Mouse (Mus musculus) CH12.LX (cell line): Measurements from ENCODE around the gene Tfe3. TPM values are rescaled to one million over a fixed set of nuclear protein-coding genes. Genes with fewer than 3 reads are reported as not detected.

Experiments
- DNase-seq: peaks from one replicate; pipeline ENCODE4 v3.0.0-alpha.2; 2013; ENCODE audit errors: extremely low read depth
- H3K27ac ChIP-seq: 2 replicates; pipeline ENCODE4 v1.5.1; 2012; ENCODE audit warnings: low read depth, mild to moderate bottlenecking, control low read depth, moderate library complexity; ENCODE audit not compliant: insufficient read depth
- H3K27me3 ChIP-seq: replicated peaks from 2 replicates; pipeline ENCODE3; 2012; ENCODE audit warnings: inconsistent platforms
- H3K36me3 ChIP-seq, 2 experiments: replicated peaks in 1 of 2; 2 replicates each; pipeline versions ENCODE3 to v1.6.1; 2012; ENCODE audit warnings: inconsistent platforms in 1 of 2, low read length in 1 of 2, mild to moderate bottlenecking in 1 of 2, mixed read lengths in 1 of 2, moderate library complexity in 1 of 2; ENCODE audit not compliant: control insufficient read depth in 1 of 2, insufficient read depth in 1 of 2
- H3K4me1 ChIP-seq, 2 experiments: 2 replicates each; pipeline ENCODE4 v1.6.1; 2012; ENCODE audit warnings: inconsistent platforms in 1 of 2, moderate library complexity in 1 of 2; ENCODE audit not compliant: insufficient read depth in 2 of 2, control insufficient read depth in 1 of 2
- H3K4me2 ChIP-seq: 2 replicates; pipeline ENCODE4 v1.6.1; 2012; ENCODE audit warnings: low read depth, mild to moderate bottlenecking, control low read depth; ENCODE audit not compliant: poor library complexity, insufficient read depth, severe bottlenecking
- H3K4me3 ChIP-seq, 3 experiments: fragments of 150-350 bp in 1 of 3; sonication (generic) in 1 of 3; replicated peaks in 1 of 3; 2 replicates each; pipeline versions ENCODE3 to v1.5.1; 2011 to 2012; ENCODE audit warnings: low read depth in 2 of 3, low read length in 2 of 3, mild to moderate bottlenecking in 2 of 3, moderate library complexity in 2 of 3, control low read depth in 1 of 3, improper control_type of control experiment in 1 of 3, inconsistent platforms in 1 of 3, mixed read lengths in 1 of 3; ENCODE audit not compliant: poor library complexity in 1 of 3
- H3K79me2 ChIP-seq: replicated peaks from 2 replicates; pipeline ENCODE4 v1.6.1; 2012; ENCODE audit warnings: mild to moderate bottlenecking, moderate library complexity; ENCODE audit not compliant: control insufficient read depth, poor library complexity, insufficient read depth, severe bottlenecking; ENCODE audit errors: extremely low read depth
- H3K9ac ChIP-seq: 2 replicates; pipeline ENCODE4 v1.6.1; 2012; ENCODE audit warnings: low read depth, mild to moderate bottlenecking, control low read depth, moderate library complexity; ENCODE audit not compliant: insufficient read depth
- H3K9me3 ChIP-seq: replicated peaks from 2 replicates; pipeline ENCODE3; 2012; ENCODE audit warnings: low read length, inconsistent platforms, mixed read lengths
- BHLHE40 ChIP-seq: IDR thresholded peaks from 2 replicates; pipeline ENCODE4 v1.6.1; 2011; ENCODE audit warnings: mild to moderate bottlenecking, low read depth, low read length, improper control_type of control experiment
- E2F4 ChIP-seq: IDR thresholded peaks from 2 replicates; pipeline ENCODE4 v1.6.1; 2011; ENCODE audit warnings: low read depth, low read length, improper control_type of control experiment; ENCODE audit not compliant: insufficient replicate concordance
- EP300 ChIP-seq: IDR thresholded peaks from 2 replicates; pipeline ENCODE4 v1.6.1; 2011; ENCODE audit warnings: low read length, improper control_type of control experiment
- ETS1 ChIP-seq: conservative IDR thresholded peaks from 2 replicates; pipeline ENCODE4 v1.6.1; 2012; ENCODE audit warnings: low read depth, mild to moderate bottlenecking, inconsistent platforms, low read length, improper control_type of control experiment, moderate library complexity
- GABPA ChIP-seq: IDR thresholded peaks from 2 replicates; pipeline ENCODE4 v1.6.1; 2012; ENCODE audit warnings: low read depth, low read length, improper control_type of control experiment, inconsistent platforms; ENCODE audit not compliant: insufficient replicate concordance
- HCFC1 ChIP-seq: IDR thresholded peaks from 2 replicates; pipeline ENCODE4 v1.6.1; 2012; ENCODE audit warnings: low read depth, mild to moderate bottlenecking, inconsistent platforms, low read length, improper control_type of control experiment
- IRF4 ChIP-seq: IDR thresholded peaks from 2 replicates; pipeline ENCODE4 v1.6.1; 2014; ENCODE audit warnings: low read depth, mild to moderate bottlenecking, inconsistent platforms, low read length, improper control_type of control experiment
- MXI1 ChIP-seq: IDR thresholded peaks from 2 replicates; pipeline ENCODE4 v1.6.1; 2011; ENCODE audit warnings: mild to moderate bottlenecking, low read depth, low read length, improper control_type of control experiment
- NELFE ChIP-seq: IDR thresholded peaks from 2 replicates; pipeline ENCODE4 v1.6.1; 2011; ENCODE audit warnings: low read depth, low read length, improper control_type of control experiment
- NRF1 ChIP-seq: IDR thresholded peaks from 2 replicates; pipeline ENCODE4 v1.6.1; 2014; ENCODE audit warnings: low read depth, mild to moderate bottlenecking, inconsistent platforms, low read length, improper control_type of control experiment, moderate library complexity
- PAX5 ChIP-seq: IDR thresholded peaks from 2 replicates; pipeline ENCODE4 v1.6.1; 2012; ENCODE audit warnings: low read length, inconsistent platforms, mixed read lengths
- RAD21 ChIP-seq: IDR thresholded peaks from 2 replicates; pipeline ENCODE4 v1.6.1; 2011; ENCODE audit warnings: low read depth, mild to moderate bottlenecking, low read length, improper control_type of control experiment, moderate library complexity
- RCOR1 ChIP-seq: conservative IDR thresholded peaks from 2 replicates; pipeline ENCODE4 v1.6.1; 2012; ENCODE audit warnings: low read depth, mild to moderate bottlenecking, inconsistent platforms, low read length, improper control_type of control experiment
- SMC3 ChIP-seq: IDR thresholded peaks from 2 replicates; pipeline ENCODE4 v1.6.1; 2011; ENCODE audit warnings: low read depth, low read length, improper control_type of control experiment
- UBTF ChIP-seq: IDR thresholded peaks from 2 replicates; pipeline ENCODE4 v1.6.1; 2012; ENCODE audit warnings: low read depth, mild to moderate bottlenecking, inconsistent platforms, low read length, improper control_type of control experiment, moderate library complexity
- ZNF384 ChIP-seq: IDR thresholded peaks from 2 replicates; pipeline ENCODE4 v1.6.1; 2012; ENCODE audit warnings: low read depth, low read length, improper control_type of control experiment, inconsistent platforms
- dilution Hi-C: fragments of 300-500 bp; cut with MboI; formaldehyde crosslinking; loops from 2 replicates; pipeline ENCODE4 v1.14.3; 2020; ENCODE audit warnings: low sequenced_read_pairs; ENCODE audit not compliant: extremely low pct_unique_long_range_greater_than_20kb, extremely low pct_ligation_motif_present
- in situ Hi-C: fragments of 300-500 bp; cut with MboI; formaldehyde crosslinking; loops from 3 replicates; pipeline ENCODE4 v1.14.3; 2019; ENCODE audit warnings: low sequenced_read_pairs, low pct_ligation_motif_present, low pct_unique_long_range_greater_than_20kb, mixed read lengths
- polyA plus RNA-seq: library from polyadenylated mRNA; unstranded; fragments of >175 nt; gene quantifications from 2 replicates; pipeline ENCODE4 v1.2.1, GENCODE M21; 2012; ENCODE audit warnings: low read depth; ENCODE audit not compliant: insufficient read length
- total RNA-seq, 2 experiments: library from RNA; depleted of rRNA; stranded (reverse); fragments of 300-350 nt in 1 of 2; fragments of >200 nt in 1 of 2; gene quantifications; 2 replicates each; pipeline ENCODE4 v1.2.3; 2012 to 2014

Tfe3 gene
- total and polyA plus RNA-seq, 3 experiments: 8.3 to 26.0 (median 15.9) TPM

DNA sequence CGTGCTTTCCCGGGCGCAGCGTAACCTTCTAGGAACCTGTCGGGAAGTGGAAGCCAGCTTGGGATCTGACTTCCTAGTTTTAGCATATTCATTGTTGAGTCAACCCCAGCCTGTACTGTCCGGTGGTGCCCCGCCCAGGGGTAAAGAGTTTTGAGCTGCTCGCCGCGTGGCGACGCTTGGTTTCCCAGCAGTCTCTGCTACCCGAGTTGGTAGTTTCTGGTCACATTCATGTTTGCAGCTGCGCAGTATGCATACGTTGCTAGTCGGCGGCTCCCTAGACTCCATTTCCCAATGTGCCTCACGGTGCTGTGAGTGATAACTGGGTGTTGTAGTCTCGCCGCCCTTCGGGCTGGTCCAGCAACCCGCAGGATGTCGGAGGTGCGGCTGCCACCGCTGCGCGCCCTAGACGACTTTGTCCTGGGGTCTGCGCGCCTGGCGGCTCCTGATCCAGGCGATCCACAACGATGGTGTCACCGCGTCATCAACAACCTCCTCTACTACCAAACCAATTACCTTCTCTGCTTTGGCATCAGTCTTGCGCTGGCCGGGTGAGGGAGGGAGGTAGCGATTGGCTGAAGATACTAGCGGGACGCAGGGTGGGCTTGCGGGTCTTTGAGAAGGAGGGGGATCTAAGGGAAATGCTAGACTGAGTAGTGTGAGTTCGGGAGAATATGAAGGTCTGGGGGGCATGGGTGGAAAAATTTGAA lies 34.0 kb upstream of the Tfe3 start, which contains the start of gene Praf2 (continued):
- peak; percentile 93 for TF ChIP-seq HCFC1
- TF ChIP-seq GABPA: no peak; the same call in 1 of the 2 replicates
- no peak for TF ChIP-seq ZNF384
- peak; percentile 25; the same call in 1 of the 2 replicates for TF ChIP-seq IRF4
- TF ChIP-seq RCOR1: no peak
- TF ChIP-seq NELFE: peak; percentile 63; the same call in 1 of the 2 replicates
- 0 out of 2 replicates have a peak, but pooled peaks have one; percentile 64 for TF ChIP-seq MXI1
- TF ChIP-seq ETS1: 0 out of 2 replicates have a peak, but pooled peaks have one; percentile 10

GRCm38 (mm10) chrX:7728922-7729265 lies 33.5 kb upstream of the Tfe3 start:
- dilution Hi-C loops: no loop called here
- H3K9ac ChIP-seq: peak overlapping the region; percentile 68
- no peaks in the 10 kb centered on the region for H3K9me3 ChIP-seq
- no peak for DNase-seq
- H3K27ac ChIP-seq: peak overlapping the region; percentile 74; the same call in 1 of the 2 replicates
- H3K79me2 ChIP-seq: 0 out of 2 replicates have a peak, but pooled peaks cover 8% of the 10 kb centered on the region
- H3K4me2 ChIP-seq: peak overlapping the region; percentile 74
- peaks cover 7 to 17% of the 10 kb centered on the region in 2 experiments; a peak in 3 of 4 replicates for H3K4me1 ChIP-seq
- TF ChIP-seq HCFC1: no peak
- TF ChIP-seq PAX5: no peak
- no peak for TF ChIP-seq EP300
- TF ChIP-seq NRF1: no peak
- TF ChIP-seq RCOR1: no peak
- no peak for TF ChIP-seq RAD21
- no peak for TF ChIP-seq BHLHE40
- TF ChIP-seq SMC3: no peak
- TF ChIP-seq E2F4: no peak
- no peak for TF ChIP-seq UBTF
- TF ChIP-seq, all 38 proteins: peak for 0
- H3K4me3 ChIP-seq: peak overlapping the region; percentile 56 to 82 (median 59)
- in situ Hi-C loops: no loop called here
- H3K27me3 ChIP-seq: no peaks in the 10 kb centered on the region
- H3K36me3 ChIP-seq: peaks cover 26 to 57% of the 10 kb centered on the region in 2 experiments
